Mouse (Mus musculus): ENCODE measurements around the gene Angel2.

Gene Angel2

GRCm38 (mm10) chr1:190930181-190930580, 5.3 kb downstream of the Angel2 start:
- DNase-seq = no peak

DNA sequence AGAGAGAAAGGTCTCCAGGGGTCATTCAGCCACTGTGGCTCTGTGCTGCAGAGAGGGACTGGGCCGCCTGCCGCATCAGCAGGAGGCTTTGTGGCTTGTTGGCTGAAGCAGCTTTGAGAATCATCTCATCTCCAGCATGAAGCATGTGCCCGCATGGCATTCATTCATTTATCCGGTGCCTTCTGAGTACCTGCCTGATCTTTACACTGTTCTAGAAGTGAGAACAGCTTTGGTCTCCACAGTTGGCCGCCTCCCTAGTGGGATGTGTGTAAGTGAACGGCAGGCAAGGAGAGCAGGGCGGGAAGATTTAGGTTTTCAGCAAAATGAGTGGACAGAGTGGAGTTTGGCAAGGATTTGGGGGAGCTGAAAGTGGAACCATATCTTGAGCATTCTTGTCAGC, 14.9 kb downstream of the Angel2 start:
- peak; percentile 39 for DNase-seq

- peak; percentile 58 for DNase-seq
Observed at GRCm38 (mm10) chr1:190944109-190944760, 19.3 kb downstream of the Angel2 start.

GRCm38 (mm10) chr1:190947986-190948385, 23.1 kb downstream of the Angel2 start:
- no peak for DNase-seq

- DNase-seq = peak; percentile 32
Observed at GRCm38 (mm10) chr1:190948439-190948838, 23.5 kb downstream of the Angel2 start.

DNA sequence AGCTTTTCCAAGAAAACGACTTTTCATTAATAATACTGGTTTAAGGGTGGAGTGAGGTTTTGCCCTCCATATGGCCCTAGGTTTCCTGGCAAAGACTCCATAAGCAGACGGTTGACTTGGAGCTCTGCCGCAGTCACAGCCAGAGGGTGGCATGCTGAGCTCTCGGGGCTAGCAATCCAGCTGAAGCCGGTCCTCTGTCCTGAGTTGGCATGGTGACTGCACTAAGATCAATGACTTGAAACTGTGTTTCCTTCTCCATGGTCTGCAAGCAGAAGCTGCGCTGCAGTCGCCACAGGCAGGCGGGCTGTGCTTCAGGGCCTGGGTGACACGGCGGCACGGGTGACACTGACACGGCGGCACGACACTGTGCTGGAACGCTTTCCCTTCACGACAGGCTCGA, 23.9 kb downstream of the Angel2 start:
- DNase-seq = peak; percentile 48

DNA sequence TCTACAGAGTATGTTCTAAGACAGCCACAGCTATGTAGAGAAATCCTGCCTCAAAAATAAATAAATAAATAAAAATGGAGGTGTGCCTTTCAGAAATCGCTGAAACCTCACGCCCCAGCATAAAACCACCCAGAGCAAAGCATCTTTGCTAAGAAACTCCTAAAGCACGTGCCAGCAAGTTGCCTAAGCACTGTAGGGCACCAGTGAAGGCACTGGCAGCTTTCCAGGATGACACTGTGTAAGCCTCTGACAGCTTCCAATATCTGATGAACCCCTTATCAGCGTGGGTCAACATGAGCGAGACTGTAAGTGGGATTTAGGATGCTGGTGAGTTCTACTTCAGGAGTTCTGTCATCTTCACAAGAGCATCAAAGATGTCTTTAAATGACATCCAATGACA, 26.1 kb downstream of the Angel2 start:
- no peak for DNase-seq

GRCm38 (mm10) chr1:190953009-190953408, 28.1 kb downstream of the Angel2 start:
- DNase-seq = no peak

- no peak for DNase-seq
Observed at GRCm38 (mm10) chr1:190958821-190959220, 33.9 kb downstream of the Angel2 start.

GRCm38 (mm10) chr1:190962760-190963159, 37.8 kb downstream of the Angel2 start:
- no peak for DNase-seq

GRCm38 (mm10) chr1:190964992-190965780, 40.3 kb downstream of the Angel2 start:
- no peak for DNase-seq

DNA sequence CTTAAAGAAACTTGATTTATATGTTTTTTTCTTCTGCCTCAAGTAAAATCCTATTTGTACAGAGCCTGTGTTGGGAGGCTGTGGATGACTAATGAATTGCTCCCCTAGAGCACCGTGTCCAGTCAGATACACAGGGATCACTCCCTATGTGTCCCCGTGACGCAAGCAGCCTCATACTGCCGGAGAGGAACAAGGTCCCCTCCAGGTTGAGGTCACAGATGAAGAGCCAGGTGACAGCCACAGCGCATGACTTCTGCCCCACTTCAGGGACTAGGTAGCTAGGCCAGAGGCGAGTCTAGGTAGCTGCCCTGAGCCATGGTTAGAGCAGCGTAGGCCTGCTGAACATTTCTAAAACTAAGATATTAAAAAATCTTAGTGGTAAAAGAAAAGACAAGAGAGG, 43.1 kb downstream of the Angel2 start:
- no peak for DNase-seq

DNA sequence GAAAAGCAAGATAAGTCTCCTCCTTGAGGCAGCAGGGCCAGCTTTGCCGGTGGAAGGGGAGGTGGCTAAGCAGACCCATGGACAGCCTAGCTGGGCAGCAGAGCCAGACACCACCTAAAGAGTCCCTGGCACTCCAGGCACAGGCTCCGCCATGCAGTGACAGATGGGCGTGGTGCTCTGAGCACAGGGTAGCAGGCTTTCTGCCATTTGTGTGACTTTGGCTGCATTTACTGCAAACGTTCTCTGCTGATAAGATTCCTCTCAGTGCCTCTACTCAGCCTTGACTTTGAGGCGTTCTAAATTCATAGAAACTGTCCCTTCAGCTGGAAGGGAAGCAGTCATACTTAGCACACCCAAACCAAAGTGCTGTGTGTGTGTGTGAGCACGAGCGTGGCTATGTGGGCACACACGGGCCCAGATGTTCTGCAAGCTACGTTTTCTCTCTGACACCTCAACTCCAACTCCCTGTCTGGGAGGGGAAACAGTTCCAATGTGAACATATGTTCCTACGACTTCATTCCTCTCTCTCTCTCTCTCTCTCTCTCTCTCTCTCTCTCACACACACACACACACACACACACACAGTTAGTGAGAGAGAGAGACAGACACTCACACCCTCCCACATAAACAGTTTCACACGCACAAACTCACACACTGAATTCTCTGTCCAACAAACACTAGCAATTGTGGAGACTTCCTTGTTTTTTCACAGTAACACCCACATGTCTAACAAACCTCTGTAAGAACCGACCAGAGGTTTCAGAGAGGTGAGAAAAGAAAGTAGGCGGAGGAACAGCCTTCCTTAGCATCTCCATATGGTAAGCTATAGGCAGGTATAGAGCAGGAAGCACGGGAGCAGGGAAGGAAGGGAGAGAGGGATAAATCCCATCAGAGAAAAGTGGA, 47.0 kb downstream of the Angel2 start:
- DNase-seq = no peak

DNA sequence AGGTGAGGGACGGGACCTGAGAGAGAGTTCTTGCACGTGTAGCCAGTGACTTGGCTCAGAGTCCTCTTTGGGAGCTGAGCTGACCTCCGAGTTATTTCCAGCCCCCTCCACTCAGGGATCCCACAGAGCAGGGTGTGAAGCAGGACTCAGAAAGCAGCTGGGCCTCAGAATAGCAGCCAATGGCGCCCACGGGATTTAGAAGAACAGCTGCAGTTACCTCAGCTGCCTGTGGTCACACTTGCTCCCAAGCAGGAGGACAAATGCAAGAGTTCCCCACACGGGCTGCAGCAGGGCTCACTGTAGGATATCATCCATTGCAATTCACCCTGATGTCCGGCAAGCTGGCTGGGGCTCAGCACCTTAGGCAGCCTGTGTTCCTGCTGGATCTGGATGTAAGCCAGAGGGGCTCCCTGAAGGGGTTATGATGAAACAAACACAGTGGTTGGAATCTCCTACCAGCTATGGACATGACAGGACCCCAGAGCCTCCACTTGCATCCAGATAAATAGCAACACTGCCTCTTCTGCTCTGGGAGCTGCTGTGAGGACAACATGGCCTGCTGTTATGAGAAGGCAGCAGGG, 47.8 kb downstream of the Angel2 start:
- no peak for DNase-seq

- DNase-seq = no peak
Observed at GRCm38 (mm10) chr1:190974191-190974590, 49.3 kb downstream of the Angel2 start.

DNA sequence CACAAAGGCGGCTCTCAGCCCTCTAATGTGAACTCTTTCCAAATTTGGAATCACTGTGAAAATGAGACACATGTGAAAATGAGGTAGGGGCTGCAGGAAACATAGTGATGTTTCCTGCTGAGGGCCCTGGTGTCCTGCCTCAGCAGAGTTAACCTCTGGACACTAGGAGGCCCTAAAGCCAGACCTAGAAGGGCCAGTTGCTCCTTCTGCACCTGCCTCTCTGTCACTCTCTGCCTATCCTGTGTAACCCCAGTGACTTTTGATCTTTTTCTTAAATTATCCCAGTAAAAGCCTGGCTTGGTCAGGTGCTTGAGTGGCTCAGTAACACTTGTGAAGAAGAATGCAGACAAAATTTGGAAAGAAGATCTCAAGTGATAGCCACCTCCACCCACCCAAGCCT, 49.9 kb downstream of the Angel2 start:
- DNase-seq = no peak

- DNase-seq = no peak
Observed at GRCm38 (mm10) chr1:190976887-190977573, 52.1 kb downstream of the Angel2 start.

DNA sequence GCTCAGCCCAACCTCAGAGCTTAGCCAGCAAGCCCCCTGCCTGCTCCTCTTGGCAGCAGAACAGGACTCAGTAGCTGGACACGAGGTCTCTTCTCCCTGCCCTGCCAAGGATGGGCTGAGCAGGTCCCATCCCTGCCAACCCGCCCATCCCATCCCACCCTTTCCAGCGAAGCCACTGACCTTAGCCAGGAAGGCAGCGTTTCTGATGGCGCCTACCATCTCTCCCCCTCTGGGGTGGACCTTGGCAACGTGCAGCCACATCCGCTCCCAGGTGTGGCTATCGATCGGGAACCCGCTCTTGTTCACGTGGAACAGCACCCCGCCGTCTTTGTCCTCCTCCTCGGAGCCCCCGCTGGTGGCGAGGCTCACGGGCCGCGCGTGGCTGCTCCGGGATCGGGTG, 53.1 kb downstream of the Angel2 start:
- no peak for DNase-seq

GRCm38 (mm10) chr1:190978511-190979073, 53.7 kb downstream of the Angel2 start:
- DNase-seq = no peak

- peak; percentile 22 for DNase-seq
Observed at GRCm38 (mm10) chr1:190979100-190979563, 54.2 kb downstream of the Angel2 start, which contains the start of gene Vash2. Vash2 (minus strand) TSS chr1:190979296.

DNA sequence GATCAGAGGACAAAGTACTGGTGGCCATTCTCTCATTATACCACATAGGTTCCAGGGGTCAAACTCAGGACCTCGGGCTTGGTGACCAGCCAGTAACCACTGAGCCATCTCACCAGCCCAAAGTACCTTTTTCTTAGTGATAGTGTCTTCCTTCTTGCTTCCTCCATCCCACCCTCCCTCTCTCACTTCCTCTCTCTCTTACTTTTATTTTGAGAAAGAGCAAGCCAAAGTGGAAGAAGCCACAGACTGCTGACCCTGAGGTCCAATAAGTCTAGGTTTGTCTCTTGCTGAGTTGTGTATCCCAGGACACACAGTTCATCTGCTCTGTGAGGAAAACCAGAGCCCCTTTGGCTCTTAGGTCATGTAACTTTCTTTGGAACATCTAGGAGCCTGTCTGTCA, 55.6 kb downstream of the Angel2 start:
- DNase-seq = no peak

DNA sequence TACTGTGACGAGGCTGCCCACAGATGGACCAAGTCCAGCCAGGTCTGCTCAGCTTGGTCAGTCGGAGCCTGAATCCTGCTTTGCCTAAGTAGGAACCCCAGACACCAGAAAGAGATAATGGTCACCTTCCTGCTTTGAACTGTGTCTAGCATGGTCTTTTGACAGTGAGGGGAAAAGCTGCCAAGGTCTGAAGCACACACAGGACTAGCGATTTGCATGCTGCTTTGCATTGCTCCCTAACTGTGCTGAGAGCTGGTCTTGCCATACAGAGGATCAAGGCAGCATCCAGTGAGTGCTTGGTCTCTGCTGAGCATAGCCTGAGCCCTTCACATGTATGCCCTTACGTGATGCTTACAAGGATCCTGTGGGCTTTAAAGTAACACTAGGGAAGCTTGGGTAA, 56.5 kb downstream of the Angel2 start:
- no peak for DNase-seq

Measured in cerebellum, adult 11 months (tissue).